Mouse (Mus musculus): ENCODE data around the gene Acy3.
A peak's percentile ranks its signal among the peaks of the same experiment; 100 is the strongest.

Acy3 gene

DNA sequence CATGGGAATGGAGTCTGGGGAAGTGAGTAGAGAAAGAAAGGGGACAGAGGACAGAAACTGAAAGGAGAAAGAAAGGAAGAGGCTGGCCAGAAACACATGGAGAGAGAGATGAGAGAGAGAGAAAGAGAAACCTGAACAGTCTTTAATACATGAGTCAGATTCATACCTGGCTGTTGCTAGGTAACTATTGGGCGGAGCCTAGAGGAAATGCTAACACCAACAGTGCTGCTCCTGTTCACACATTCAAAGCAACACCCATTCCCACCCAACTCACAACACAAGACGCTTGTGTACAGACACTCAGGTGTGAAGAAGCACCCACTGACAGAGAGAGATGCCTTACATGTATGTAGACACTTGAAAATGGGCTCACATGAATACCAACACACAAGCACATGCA lies 10.5 kb upstream of the Acy3 start:
- DNase-seq = no peak

- peak; percentile 57 for DNase-seq
These were observed 6.1 kb upstream of the Acy3 start for GRCm38 (mm10) chr19:3980309-3980708.

- no peak for DNase-seq
These were observed 5.5 kb upstream of the Acy3 start for GRCm38 (mm10) chr19:3980917-3981316.

- DNase-seq = no peak
These were observed 2.7 kb upstream of the Acy3 start for GRCm38 (mm10) chr19:3983527-3984200.

- DNase-seq = no peak
These were observed 1.1 kb upstream of the Acy3 start for GRCm38 (mm10) chr19:3985261-3985681.

GRCm38 (mm10) chr19:3988066-3988465 lies 1.7 kb downstream of the Acy3 start:
- DNase-seq = no peak

DNA sequence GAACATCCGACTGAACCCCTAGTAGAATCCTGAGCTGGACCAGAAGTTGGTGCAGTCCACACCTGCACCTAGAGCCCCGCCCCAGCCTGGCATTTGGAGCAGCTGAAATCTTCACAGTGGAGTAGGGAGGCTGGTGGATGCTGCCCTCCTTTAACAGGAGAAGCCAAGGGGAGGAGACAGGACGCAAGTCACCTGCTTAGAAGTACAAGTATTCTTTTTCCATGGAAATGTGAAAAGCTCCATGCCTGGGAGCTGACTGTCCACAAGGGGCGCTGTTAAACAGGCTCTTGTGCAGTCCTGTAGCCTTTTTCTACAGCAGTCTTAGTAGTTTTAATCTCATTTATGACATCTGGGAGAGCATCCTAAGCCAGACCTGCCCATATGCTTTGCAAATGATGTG lies 2.4 kb downstream of the Acy3 start:
- no peak for DNase-seq

DNA sequence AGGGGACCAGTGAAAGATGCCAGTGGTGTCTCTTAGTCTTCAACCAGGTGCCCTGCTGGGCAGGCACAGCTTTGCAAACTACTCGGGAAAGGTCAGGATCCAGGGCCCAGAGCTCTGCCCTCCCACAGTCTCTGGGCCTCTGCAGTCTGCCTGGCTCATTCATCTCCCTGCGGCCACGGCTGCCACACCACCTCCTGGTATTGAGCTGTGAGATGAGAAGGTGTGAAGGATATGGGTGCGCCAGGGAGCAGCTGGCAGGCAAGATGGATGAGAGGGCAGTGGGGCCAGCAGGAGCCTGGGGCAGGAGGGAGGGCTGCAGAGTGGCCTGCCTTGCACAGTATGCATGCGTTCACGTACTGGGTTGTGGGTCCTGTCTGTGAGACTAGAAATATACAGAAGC lies 4.4 kb downstream of the Acy3 start:
- no peak for DNase-seq

DNA sequence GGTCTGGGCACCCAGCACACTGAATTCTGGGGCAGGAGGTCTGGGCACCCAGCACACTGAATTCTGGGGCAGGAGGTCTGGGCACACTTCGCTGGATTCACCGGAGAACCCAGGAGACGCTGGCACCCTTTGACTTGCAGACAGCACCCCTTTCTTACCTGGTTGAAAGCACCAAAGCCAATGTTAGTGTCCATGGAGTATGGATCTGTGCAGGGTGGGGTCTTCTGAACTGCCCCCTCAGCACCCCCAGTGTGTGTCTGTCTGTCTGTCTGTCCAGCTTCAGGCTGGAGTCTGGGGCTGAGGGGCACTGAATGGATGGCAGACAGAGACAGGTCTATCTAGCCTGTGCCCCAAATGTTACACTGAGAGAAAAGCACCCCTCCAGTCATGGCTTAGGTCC lies 5.2 kb downstream of the Acy3 start:
- no peak for DNase-seq

GRCm38 (mm10) chr19:3991966-3992365 lies 5.6 kb downstream of the Acy3 start:
- DNase-seq = no peak

DNA sequence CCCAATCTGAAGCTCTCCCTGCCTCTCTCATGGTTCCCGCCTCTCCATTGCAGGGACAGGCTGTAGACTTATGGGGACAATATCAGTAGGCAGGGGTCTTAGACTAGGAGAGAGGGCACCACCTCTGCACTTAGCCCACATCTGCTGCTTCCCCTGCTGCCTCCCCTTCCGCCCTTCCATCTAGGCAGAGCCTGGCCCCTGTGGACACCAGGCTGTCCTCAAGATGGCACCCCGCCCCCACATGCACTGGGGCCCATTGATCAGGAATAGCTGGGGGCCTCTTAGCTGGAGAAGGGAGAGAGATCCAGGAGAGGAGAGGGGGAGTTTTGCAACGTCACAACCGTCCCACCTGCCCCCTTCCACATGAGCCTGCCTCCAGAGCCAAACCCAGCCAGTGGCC lies 6.0 kb downstream of the Acy3 start, which contains the start of gene Tbx10:
Tbx10 (plus strand) TSS at position 337 of the 400 bp plus-strand sequence.
- no peak for DNase-seq

GRCm38 (mm10) chr19:3994932-3995331 lies 8.6 kb downstream of the Acy3 start:
- DNase-seq = no peak

- no peak for DNase-seq
These were observed 9.1 kb downstream of the Acy3 start for GRCm38 (mm10) chr19:3995505-3995904.

- DNase-seq = no peak
These were observed 9.7 kb downstream of the Acy3 start for GRCm38 (mm10) chr19:3996106-3996505.

DNA sequence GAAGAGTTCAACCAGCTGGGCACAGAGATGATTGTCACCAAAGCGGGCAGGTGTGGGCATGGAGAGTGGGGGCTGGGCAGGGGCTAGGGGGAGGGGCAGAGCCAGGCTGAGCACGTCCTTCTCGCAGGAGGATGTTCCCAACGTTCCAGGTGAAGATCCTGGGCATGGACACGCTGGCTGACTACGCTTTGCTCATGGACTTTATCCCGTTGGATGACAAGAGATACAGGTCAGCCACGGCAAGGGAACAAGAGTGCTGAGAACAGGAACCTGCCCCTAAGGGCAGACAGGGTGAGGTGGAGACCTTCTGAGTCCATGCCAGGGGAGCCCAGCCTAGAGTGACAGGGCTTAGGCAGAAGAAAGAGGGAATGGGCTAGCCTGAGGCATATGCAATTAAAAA lies 10.4 kb downstream of the Acy3 start:
- DNase-seq = no peak

DNA sequence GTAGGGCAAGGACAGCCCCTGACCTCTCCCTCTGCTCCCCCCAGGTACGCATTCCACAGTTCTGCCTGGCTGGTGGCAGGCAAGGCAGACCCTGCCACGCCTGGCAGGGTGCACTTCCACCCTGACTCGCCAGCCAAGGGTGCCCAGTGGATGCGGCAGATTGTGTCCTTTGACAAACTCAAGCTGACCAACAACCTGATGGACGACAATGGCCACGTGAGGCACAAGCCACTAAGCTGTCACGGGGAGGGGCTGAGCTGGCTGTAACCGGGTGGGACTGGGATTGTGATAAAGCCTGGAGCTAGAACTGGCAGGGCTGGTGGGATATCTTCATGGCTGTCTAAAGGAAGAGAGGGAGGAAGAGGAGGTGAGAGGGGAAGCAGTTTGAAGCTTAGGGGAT lies 10.9 kb downstream of the Acy3 start:
- no peak for DNase-seq

DNA sequence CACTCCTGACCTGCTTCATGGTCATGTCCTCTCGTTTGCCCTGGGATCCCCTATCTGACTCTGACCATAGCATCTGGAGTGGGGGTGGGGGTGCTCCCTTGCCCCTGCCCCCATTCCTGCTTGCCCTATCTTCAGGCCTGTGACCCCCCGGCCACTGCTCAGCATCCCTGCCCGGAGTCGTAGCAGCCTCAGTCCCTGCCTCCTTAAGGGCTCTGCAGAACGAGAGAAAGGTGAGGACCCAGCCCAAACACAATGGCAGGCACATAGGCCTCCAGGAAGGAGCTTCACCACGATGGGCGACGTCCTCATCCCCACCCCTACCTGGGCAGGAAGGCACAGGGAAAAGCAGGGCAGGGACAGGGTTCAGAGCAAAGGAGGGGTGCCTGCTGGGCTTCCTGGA lies 12.0 kb downstream of the Acy3 start:
- DNase-seq = no peak

GRCm38 (mm10) chr19:3999121-3999730 lies 12.9 kb downstream of the Acy3 start:
- DNase-seq = no peak

- DNase-seq = peak; percentile 94
These were observed 13.9 kb downstream of the Acy3 start, which contains the start of the genes Nudt8 and Gm49405 for GRCm38 (mm10) chr19:4000119-4000900. TSS of gene Nudt8 (plus strand) at chr19:4000580. TSS of gene Gm49405 (plus strand) at chr19:4000626.

GRCm38 (mm10) chr19:4000949-4001525 lies 14.7 kb downstream of the Acy3 start:
- no peak for DNase-seq

DNA sequence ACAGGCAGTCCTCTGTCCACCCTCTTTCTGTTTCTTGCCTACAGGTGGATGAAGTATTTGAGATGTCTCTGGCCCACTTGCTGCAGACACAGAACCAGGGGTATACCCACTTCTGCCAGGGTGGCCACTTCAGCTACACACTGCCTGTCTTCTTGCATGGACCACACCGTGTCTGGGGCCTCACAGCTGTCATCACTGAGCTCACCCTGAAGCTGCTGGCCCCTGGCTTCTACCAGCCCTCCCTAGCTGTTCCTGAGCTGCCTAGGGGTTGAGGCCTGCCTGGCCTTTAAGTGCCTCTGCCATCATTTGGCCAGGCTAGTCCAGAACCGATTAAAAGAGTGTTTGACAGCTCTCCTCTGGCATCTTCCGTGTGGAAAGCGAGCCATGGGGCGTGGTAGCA lies 15.4 kb downstream of the Acy3 start:
- no peak for DNase-seq

GRCm38 (mm10) chr19:4003112-4003511 lies 16.7 kb downstream of the Acy3 start, which contains the start of gene Doc2g:
TSS of gene Doc2g (plus strand) at chr19:4003313.
- no peak for DNase-seq

GRCm38 (mm10) chr19:4003641-4004040 lies 17.3 kb downstream of the Acy3 start:
- DNase-seq = no peak

All from right cerebral cortex, postnatal 25 days (tissue).